Mouse (Mus musculus) heart, embryonic 13.5 days (tissue): Measurements from ENCODE around the gene Rapgef2. TPM values are rescaled to one million over a fixed set of nuclear protein-coding genes. Genes with fewer than 3 reads are reported as not detected.

ENCODE experiments used
- ATAC-seq: fragments of 200-750 bp; cut with Nextera tagmentation; 2 replicates; pipeline ENCODE4 v1.8.0; 2017; ENCODE audit warnings: moderate TSS enrichment; ENCODE audit not compliant: insufficient number of reproducible peaks, low FRiP score, low TSS enrichment; ENCODE audit errors: extremely low read depth
- H3K27ac ChIP-seq: fragments of 300-500 bp; sonication (generic); replicated peaks from 2 replicates; pipeline ENCODE4 v1.5.1; 2015; ENCODE audit warnings: moderate library complexity, mild to moderate bottlenecking, inconsistent platforms
- H3K27me3 ChIP-seq: fragments of 300-500 bp; sonication (generic); replicated peaks from 2 replicates; pipeline ENCODE4 v1.6.1; 2015; ENCODE audit warnings: mild to moderate bottlenecking, inconsistent platforms
- H3K36me3 ChIP-seq: fragments of 300-500 bp; sonication (generic); 2 replicates; pipeline ENCODE4 v1.6.1; 2015; ENCODE audit warnings: mild to moderate bottlenecking, inconsistent platforms
- H3K4me1 ChIP-seq: fragments of 300-500 bp; sonication (generic); 2 replicates; pipeline ENCODE4 v1.6.1; 2015; ENCODE audit warnings: inconsistent platforms
- H3K4me2 ChIP-seq: fragments of 300-500 bp; sonication (generic); 2 replicates; pipeline ENCODE4 v1.6.1; 2015; ENCODE audit warnings: inconsistent platforms, mild to moderate bottlenecking, moderate library complexity
- H3K4me3 ChIP-seq: fragments of 300-500 bp; sonication (generic); 2 replicates; pipeline ENCODE4 v1.5.1; 2015; ENCODE audit warnings: moderate library complexity, mild to moderate bottlenecking, inconsistent platforms
- H3K9ac ChIP-seq: fragments of 300-500 bp; sonication (generic); 2 replicates; pipeline ENCODE4 v1.6.1; 2015; ENCODE audit warnings: inconsistent platforms, mild to moderate bottlenecking, moderate library complexity
- H3K9me3 ChIP-seq: fragments of 300-500 bp; sonication (generic); 2 replicates; pipeline ENCODE4 v1.6.1; 2016; ENCODE audit warnings: inconsistent platforms
- WGBS: fragments of 180-500 bp; shearing (Covaris S2); methylation state at CpG from one replicate; pipeline ENCODE4 v1.1.7; 2015; ENCODE audit warnings: mixed read lengths; 5-methylcytosine and 5-hydroxymethylcytosine counted together
- polyA plus RNA-seq: library from polyadenylated mRNA; unstranded; fragments of >200 nt; fragmentation: Nextera tagmentation; extraction: Ambion mirVana; gene quantifications from 2 replicates; pipeline ENCODE4 v1.2.1, GENCODE M21; 2015

Rapgef2 gene
- polyA plus RNA-seq, 1 experiment from 2014 or later: 4.1 TPM

DNA sequence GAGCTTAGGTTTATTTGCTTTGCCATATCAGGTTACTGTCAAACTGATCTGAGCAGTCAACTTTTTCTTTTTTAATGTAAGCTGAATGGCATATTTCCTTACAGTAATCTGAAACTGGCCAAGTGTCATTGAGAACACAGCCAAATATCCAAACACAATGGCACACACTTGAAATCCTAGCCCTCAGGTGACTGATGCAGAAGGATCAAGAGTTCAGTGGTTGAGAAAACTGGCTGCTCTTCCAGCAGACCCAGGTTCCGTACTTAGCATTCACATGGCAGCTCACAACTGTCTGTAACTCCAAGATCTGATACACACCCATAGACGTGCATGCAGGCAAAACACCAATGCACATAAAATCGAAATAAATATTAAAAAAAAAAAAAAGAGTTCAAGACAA is 243.3 kb downstream of the Rapgef2 start:
- Histone ChIP-seq H3K36me3 (no peaks in the 10 kb centered on the region), H3K4me2 (no peak overlapping the region), H3K4me1 (no peaks in the 10 kb centered on the region), H3K9ac (no peak overlapping the region), H3K4me3 (no peak overlapping the region), H3K27ac (no peak overlapping the region), H3K9me3 (no peaks in the 10 kb centered on the region), H3K27me3 (no peaks in the 10 kb centered on the region)
- 74% methylated on average over 3 of the region's 3 CpGs for WGBS
- no peak for ATAC-seq

DNA sequence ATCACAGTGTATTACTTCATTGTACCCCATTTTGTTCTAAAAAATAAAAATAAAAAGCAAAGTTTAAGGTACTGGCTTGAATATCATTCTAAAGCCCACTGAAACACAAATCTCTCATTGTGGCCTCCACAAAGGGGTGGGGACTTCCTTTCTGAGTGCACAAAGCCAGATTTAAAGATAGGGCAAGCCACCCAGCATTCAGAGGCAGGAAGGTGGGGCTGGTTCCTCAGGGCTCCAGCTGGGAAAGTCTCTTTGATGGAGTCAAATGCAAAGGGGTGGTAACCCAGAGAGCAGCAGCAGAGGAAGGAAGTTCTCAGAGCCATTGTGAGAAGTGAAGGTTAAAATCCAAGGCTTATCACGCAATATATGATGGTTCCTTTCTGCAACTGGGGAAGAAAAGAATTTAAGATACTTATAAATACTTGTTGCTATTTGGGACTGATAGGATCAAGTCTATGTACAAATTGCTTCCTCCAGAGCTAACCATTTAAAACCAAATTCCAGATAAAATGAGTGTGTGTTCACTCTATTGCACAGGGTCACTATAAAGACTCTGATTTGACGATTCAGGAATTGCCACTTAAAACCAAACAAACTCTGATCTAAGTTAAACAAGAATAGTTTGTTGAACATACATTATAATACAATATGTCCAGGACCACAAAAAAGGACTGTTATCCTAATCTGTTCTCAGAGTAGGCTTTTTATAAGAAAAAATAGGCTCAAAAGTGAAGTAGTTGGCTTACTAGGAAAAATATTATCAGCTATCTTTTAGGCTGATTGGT is 246.5 kb downstream of the Rapgef2 start:
- 49% methylated on average over 2 of the region's 2 CpGs for whole genome bisulfite sequencing
- no peaks in the 10 kb centered on the region for H3K36me3 ChIP-seq
- ATAC-seq: no peak
- no peak overlapping the region for H3K9ac ChIP-seq
- no peak overlapping the region for H3K27ac ChIP-seq
- H3K4me2 ChIP-seq: no peak overlapping the region
- H3K4me3 ChIP-seq: no peak overlapping the region
- no peaks in the 10 kb centered on the region for H3K9me3 ChIP-seq
- no peaks in the 10 kb centered on the region for H3K27me3 ChIP-seq
- H3K4me1 ChIP-seq: no peaks in the 10 kb centered on the region

DNA sequence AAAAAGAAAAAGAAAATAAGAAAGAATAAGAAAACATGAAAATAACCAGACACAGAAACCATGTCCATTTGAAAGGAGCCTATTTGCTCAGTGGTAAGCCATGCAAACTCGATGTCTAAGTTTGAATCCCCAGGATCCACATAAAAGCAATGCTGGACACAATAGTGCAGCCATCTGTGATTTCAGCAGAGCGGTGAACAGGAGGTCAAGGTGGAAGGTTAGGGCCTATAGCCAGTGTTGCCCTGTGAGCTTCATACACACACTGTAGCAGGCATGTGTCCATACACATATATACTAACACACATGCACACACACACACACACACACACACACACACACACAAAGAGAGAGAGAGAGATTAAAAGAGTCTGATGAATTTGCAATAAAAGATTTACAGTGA is 247.3 kb downstream of the Rapgef2 start:
- no peaks in the 10 kb centered on the region for H3K36me3 ChIP-seq
- no peak for ATAC-seq
- H3K4me3 ChIP-seq: no peak overlapping the region
- H3K9ac ChIP-seq: no peak overlapping the region
- no peak overlapping the region for H3K4me2 ChIP-seq
- no peaks in the 10 kb centered on the region for H3K27me3 ChIP-seq
- H3K9me3 ChIP-seq: no peaks in the 10 kb centered on the region
- H3K4me1 ChIP-seq: no peaks in the 10 kb centered on the region
- WGBS: 94% methylated on average over 2 of the region's 2 CpGs
- H3K27ac ChIP-seq: no peak overlapping the region

DNA sequence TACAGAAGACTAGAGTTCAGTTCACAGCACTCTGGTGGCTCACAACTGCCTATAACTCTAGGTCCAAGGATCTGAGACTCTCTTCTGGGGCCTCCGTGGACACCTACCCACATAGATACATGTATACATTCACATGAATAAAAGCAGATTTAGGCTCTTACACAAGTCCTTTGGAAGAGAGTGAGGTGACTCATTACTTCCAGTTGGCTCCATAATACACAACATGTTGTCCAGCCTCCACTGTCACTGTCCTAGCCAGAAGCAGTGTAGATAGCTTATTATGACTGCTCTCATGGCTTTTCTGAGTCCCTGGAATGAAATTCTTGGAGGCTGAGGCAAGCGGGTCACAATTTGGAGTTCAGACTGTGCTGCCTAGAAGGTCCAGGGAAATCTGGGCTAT is 251.9 kb downstream of the Rapgef2 start:
- no peaks in the 10 kb centered on the region for H3K4me1 ChIP-seq
- no peak overlapping the region for H3K4me2 ChIP-seq
- H3K4me3 ChIP-seq: no peak overlapping the region
- no peak overlapping the region for H3K9ac ChIP-seq
- 81% methylated on average over 2 of the region's 2 CpGs for WGBS
- no peaks in the 10 kb centered on the region for H3K27me3 ChIP-seq
- ATAC-seq: no peak
- H3K9me3 ChIP-seq: peaks cover 19% of the 10 kb centered on the region; the same call in 1 of the 2 replicates
- H3K36me3 ChIP-seq: no peaks in the 10 kb centered on the region
- no peak overlapping the region for H3K27ac ChIP-seq

DNA sequence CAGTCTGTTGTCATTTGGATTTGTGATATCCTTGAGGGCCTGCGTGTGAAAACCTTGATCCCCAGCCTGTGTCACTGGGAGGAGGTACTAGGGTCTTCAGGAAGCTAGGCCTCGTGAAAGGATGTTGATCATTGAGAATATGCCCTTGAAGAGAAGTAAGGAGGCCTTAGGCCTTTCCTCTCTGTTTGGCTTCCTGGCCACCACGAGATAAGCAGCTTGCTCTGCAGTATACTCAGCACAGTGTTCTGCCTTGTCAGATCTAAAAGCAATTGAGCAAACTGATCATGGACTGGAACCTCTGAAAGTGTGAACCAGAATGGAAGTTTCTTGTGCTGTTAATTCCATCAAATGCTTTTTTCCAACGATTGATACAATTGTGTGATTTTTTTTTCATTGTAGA is 255.5 kb downstream of the Rapgef2 start:
- Histone ChIP-seq H3K9ac (no peak overlapping the region), H3K4me1 (peaks cover 17% of the 10 kb centered on the region), H3K4me3 (no peak overlapping the region), H3K27me3 (no peaks in the 10 kb centered on the region), H3K4me2 (no peak overlapping the region), H3K27ac (no peak overlapping the region), H3K9me3 (peaks cover 19% of the 10 kb centered on the region; the same call in 1 of the 2 replicates), H3K36me3 (no peaks in the 10 kb centered on the region)
- WGBS: 68% methylated on average over 4 of the region's 4 CpGs
- ATAC-seq: no peak

DNA sequence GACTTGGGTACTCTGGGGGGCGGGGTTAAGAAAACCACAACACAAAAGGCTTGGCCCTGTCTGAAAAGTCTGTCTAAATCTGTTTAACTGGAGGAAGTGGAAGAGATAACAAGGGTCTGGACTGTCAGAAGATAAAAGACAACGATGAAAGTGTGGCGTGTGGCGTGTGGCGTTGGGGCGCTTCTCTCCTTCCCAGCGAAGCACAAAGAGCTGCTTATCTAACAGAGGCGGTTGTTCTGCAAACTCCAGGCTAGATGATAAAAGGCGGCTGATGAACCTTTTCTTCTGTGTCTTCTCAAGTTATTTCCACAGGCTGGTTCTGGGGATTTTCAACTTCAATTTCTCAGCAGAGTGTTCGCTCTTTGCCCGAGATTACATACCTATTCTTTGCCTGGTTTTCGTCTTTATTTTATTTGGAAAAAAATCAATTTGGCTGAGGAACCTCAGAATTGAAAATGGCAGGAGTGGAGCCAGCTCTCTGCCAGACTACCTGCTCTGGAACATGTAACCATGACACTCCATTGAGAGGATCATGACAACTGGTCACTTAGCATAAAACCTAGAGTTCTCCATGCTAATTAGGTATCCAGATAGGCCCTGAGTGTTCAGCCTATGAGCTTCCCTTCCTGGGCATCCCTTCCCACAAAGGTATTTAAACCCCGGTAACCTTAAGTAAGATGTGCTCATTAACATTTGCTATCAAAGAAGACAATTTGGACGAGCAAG is 258.0 kb downstream of the Rapgef2 start:
- no peak overlapping the region for H3K4me3 ChIP-seq
- H3K4me2 ChIP-seq: peak overlapping the region; percentile 50
- H3K27me3 ChIP-seq: no peaks in the 10 kb centered on the region
- no peaks in the 10 kb centered on the region for H3K36me3 ChIP-seq
- H3K27ac ChIP-seq: 0 out of 2 replicates have a peak overlapping the region, but pooled peaks have one; percentile 3
- H3K9me3 ChIP-seq: peaks cover 18% of the 10 kb centered on the region; the same call in 1 of the 2 replicates
- WGBS: 16% methylated on average over 14 of the region's 14 CpGs
- no peak overlapping the region for H3K9ac ChIP-seq
- H3K4me1 ChIP-seq: peaks cover 29% of the 10 kb centered on the region
- ATAC-seq: no peak

DNA sequence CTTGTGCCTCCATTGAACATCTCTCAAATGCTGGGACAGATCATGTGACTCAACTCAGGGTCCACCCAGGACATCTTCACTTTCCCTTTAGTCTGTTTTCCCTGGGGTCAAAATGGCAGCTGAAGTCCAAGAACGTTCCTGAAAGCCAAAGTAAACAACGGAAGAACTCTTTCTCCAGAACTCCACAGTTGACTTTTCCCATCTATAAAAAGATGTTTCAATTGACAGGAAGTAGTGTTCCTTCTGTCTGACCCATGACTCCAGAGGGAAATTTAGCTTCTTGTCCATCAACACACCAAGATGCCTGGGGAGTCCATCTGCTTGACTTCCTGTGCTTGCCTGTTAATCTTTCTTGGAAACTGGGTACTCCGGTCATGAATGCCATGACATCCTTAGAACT is 260.3 kb downstream of the Rapgef2 start:
- Histone ChIP-seq H3K9ac (no peak overlapping the region), H3K36me3 (no peaks in the 10 kb centered on the region), H3K4me3 (no peak overlapping the region), H3K4me2 (no peak overlapping the region), H3K4me1 (peaks cover 40% of the 10 kb centered on the region), H3K9me3 (no peaks in the 10 kb centered on the region), H3K27ac (no peak overlapping the region), H3K27me3 (no peaks in the 10 kb centered on the region)
- 67% methylated on average over 3 of the region's 3 CpGs for WGBS
- ATAC-seq: no peak

DNA sequence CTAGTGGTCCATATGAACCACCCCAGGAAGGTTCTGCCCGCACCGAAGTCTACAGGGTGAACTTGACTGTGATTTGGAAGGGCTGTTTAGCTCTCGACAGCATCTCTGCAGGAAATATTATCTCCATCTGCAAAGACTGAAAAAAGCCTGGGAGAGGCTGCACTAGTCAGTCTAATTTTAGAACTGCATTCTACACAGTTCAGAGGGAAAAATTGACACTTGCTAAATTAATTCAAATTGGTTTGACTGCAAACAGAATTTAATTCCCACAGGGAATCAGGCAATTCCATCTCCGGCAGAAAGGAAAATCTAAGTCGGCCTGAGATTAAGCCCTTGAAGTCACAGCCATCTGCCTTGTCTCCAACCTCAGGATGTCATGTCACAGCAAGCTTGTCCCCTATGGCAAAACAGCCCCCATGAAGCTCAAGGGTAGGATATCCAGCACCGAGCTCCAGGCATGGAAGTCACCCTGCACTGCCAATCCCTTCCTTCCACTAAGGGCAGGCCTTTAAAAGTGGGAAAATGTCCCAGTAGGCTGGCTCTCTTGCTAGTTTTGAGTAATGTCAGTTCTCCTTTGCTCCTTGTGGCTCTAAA is 262.5 kb downstream of the Rapgef2 start:
- Histone ChIP-seq H3K27me3 (no peaks in the 10 kb centered on the region), H3K9me3 (no peaks in the 10 kb centered on the region), H3K27ac (peak overlapping the region; percentile 76), H3K9ac (no peak overlapping the region), H3K36me3 (no peaks in the 10 kb centered on the region), H3K4me3 (no peak overlapping the region), H3K4me1 (peaks cover 38% of the 10 kb centered on the region), H3K4me2 (no peak overlapping the region)
- 34% methylated on average over 6 of the region's 6 CpGs for WGBS
- ATAC-seq: no peak

DNA sequence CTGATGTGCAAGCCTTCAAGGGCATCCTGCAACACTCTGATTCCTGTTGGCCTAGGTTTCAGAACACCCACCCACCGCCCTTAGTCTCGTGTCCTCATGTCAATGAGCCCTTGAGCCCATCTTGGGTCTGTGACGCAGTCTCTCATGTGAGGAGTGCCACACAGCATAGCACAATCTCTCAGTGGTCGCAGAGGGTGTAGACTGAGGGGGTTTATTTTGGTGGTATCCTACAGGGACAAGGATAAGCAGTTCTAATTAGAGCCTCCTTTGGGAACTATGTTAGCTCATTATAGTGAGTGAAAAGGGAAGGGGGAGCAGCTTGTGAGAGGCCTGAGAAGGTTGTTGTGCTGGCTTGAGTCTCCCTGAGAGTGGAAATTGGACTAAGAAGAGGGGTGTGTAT is 263.6 kb downstream of the Rapgef2 start:
- Histone ChIP-seq H3K4me1 (peaks cover 27% of the 10 kb centered on the region), H3K9ac (no peak overlapping the region), H3K4me3 (no peak overlapping the region), H3K36me3 (no peaks in the 10 kb centered on the region), H3K9me3 (no peaks in the 10 kb centered on the region), H3K27ac (no peak overlapping the region), H3K4me2 (no peak overlapping the region), H3K27me3 (no peaks in the 10 kb centered on the region)
- 52% methylated on average over 4 of the region's 4 CpGs for WGBS
- ATAC-seq: no peak

DNA sequence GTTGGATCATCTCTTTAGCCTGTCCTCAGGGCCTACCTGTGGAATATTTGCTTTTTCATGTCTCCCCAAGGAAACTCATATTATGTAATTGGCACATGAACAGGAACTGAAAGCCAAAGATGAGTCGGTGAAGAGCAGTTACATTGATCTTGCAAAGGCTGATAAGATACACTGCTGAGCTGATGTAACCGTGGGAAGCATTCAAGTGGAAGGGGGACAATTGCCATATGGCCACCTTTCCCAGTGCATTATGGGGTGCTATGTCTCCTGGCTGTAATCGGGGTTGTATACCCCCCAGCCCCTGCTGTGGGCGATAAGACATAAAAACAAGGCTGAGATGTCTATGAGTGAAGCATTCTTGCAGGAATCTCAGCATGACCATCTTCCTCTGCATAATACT is 268.9 kb downstream of the Rapgef2 start:
- Histone ChIP-seq H3K9me3 (no peaks in the 10 kb centered on the region), H3K9ac (no peak overlapping the region), H3K4me1 (peaks cover 3% of the 10 kb centered on the region; the same call in 1 of the 2 replicates), H3K36me3 (no peaks in the 10 kb centered on the region), H3K27me3 (no peaks in the 10 kb centered on the region), H3K27ac (no peak overlapping the region), H3K4me3 (no peak overlapping the region), H3K4me2 (no peak overlapping the region)
- WGBS: 65% methylated on average over 4 of the region's 4 CpGs
- no peak for ATAC-seq

DNA sequence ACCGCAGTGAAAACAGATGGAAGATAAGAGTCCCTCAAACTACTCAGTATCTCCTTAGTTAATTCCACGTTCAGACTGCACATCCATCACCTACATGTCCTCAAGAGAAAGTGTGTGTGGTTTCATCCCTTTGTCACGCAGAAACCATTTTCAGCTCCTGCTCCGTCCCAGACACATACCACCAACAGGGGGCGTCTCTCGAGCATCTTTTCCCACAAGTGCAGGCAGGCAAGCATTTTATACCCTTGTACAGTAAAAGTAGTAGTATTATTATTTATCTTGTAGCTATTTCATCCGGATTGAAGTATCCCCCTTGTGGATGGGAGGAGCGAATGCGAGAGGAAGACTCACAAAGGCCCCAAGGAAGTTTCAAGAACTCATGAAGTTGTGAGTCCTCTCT is 269.5 kb downstream of the Rapgef2 start:
- no peak overlapping the region for H3K4me3 ChIP-seq
- H3K27me3 ChIP-seq: no peaks in the 10 kb centered on the region
- no peaks in the 10 kb centered on the region for H3K4me1 ChIP-seq
- H3K4me2 ChIP-seq: no peak overlapping the region
- H3K9ac ChIP-seq: no peak overlapping the region
- H3K9me3 ChIP-seq: no peaks in the 10 kb centered on the region
- H3K27ac ChIP-seq: no peak overlapping the region
- ATAC-seq: no peak
- WGBS: 77% methylated on average over 9 of the region's 9 CpGs
- H3K36me3 ChIP-seq: no peaks in the 10 kb centered on the region
